In the genomic region with DNA sequence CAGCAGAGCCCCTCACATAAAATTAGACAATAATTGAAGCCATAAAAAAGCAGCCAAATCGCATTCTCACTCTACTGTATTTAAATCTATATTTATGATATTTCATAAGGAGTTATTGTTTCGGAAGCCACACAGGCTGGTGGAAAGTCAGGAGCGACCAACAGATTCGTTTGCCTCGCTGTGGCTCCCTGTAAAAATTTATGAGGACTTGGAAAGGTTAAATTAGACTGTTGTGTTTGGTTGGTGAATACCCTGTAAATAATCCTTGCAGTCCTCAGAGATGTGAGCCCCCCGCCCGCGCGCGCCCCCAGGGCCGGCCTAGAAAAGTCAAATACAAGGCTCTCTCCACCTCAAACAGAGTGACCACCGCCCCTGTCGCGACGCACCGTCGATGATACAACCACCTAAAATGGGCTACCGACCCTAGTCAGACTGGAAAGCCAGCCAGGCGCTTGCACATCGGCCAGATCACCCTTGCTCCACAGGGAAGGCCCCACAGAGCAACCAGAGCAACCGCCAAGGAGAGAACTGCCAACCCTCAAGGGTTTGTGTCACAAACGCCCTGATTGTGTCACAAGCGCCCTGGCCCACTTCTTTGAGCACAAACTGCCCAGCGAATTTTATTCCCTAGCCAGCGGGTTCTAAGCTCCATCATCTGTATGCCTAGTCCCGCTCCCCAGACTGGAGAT, we compare ENCODE assay signal across 14 mouse cellular contexts. TPM values are rescaled to one million over a fixed set of nuclear protein-coding genes. Genes with fewer than 3 reads are reported as not detected.
DNase-seq lines count a peak whose midpoint lies in the region; ATAC-seq and TF ChIP-seq lines count a peak whose summit lies in the region.
"Had no signal": no experiment of that assay in that cellular context is flagged by ENCODE, and none has a peak within 500 bp of the region (broad histone marks: within the 10 kb centered on the region; RNA-seq: fewer than 3 reads in every experiment).

No protein-coding gene starts in this region.

- no peak for TF ChIP-seq CTCF in C2C12 (IDR thresholded peaks at IDR 0.05; ENCODE audit: control insufficient read depth, insufficient read depth, insufficient read length)

- H3K36me3 ChIP-seq in C2C12 (ENCODE audit: control insufficient read depth, insufficient read depth), result peaks cover 11% of the 10 kb centered on the region
- no peaks in the 10 kb centered on the region for H3K36me3 ChIP-seq in intestine, embryonic 15.5 days
- H3K36me3 ChIP-seq in limb, embryonic 11.5 days (ENCODE audit: control insufficient read depth, insufficient read depth, low read length), result no peaks in the 10 kb centered on the region; the same call in none of the 2 replicates

- H3K4me2 ChIP-seq in intestine, embryonic 15.5 days (replicated peaks), result peak overlapping the region; percentile 50
- H3K4me2 ChIP-seq in limb, embryonic 11.5 days (ENCODE audit: low read depth, severe bottlenecking), result peak overlapping the region; percentile 89
- H3K4me2 ChIP-seq: heart, embryonic 11.5 days had no signal

- H3ac ChIP-seq in C2C12 (ENCODE audit: control insufficient read depth, insufficient read length, low read depth), result peak overlapping the region; percentile 44

- 4% methylated on average over 26 of the region's 26 CpGs for WGBS in intestine, embryonic 15.5 days
- under 1% methylated on average over 26 of the region's 26 CpGs for WGBS in limb, embryonic 11.5 days

- intact Hi-C loops in heart, postnatal 10 days (cut with DNase I), result no loop called here

- H3K9ac ChIP-seq in intestine, embryonic 15.5 days, result no peak overlapping the region
- H3K9ac ChIP-seq in limb, embryonic 11.5 days (ENCODE audit: low read length), result peak overlapping the region; percentile 98

- H3K4me3 ChIP-seq in C2C12 (ENCODE audit: insufficient read depth, poor library complexity, severe bottlenecking), result peak overlapping the region; percentile 76
- H3K4me3 ChIP-seq in intestine, embryonic 15.5 days (replicated peaks), result peak overlapping the region; percentile 6; the same call in 1 of the 2 replicates
- H3K4me3 ChIP-seq in limb, embryonic 11.5 days (ENCODE audit: low read depth, low read length), result peak overlapping the region; percentile 87

- no peaks in the 10 kb centered on the region for H3K27me3 ChIP-seq in C2C12 (ENCODE audit: control insufficient read depth, insufficient read depth, insufficient read length)
- peaks cover 90% of the 10 kb centered on the region for H3K27me3 ChIP-seq in intestine, embryonic 15.5 days (replicated peaks)
- no peaks in the 10 kb centered on the region for H3K27me3 ChIP-seq in limb, embryonic 11.5 days (ENCODE audit: control insufficient read depth, insufficient read depth, low read length)

- H3K4me1 ChIP-seq in intestine, embryonic 15.5 days (replicated peaks), result 0 out of 2 replicates have a peak, but pooled peaks cover 7% of the 10 kb centered on the region
- peaks cover 4% of the 10 kb centered on the region; the same call in 1 of the 2 replicates for H3K4me1 ChIP-seq in limb, embryonic 11.5 days (ENCODE audit: control insufficient read depth, insufficient read depth, low read length)

- H3K27ac ChIP-seq in intestine, embryonic 15.5 days, result peak overlapping the region; percentile 32; the same call in 1 of the 2 replicates
- peak overlapping the region; percentile 98 for H3K27ac ChIP-seq in limb, embryonic 11.5 days (replicated peaks; ENCODE audit: low read depth, low read length)
- H3K27ac ChIP-seq: hindbrain, postnatal 0 days had no signal

- peaks cover 75% of the 10 kb centered on the region for H3K79me3 ChIP-seq in C2C12 (ENCODE audit: low read depth)

- no peaks in the 10 kb centered on the region for H3K9me3 ChIP-seq in intestine, embryonic 15.5 days
- no peaks in the 10 kb centered on the region for H3K9me3 ChIP-seq in limb, embryonic 11.5 days (ENCODE audit: control insufficient read depth, low read length)

- no peak for ATAC-seq in intestine, embryonic 15.5 days
- peak; percentile 15 for ATAC-seq in limb, embryonic 11.5 days (ENCODE audit: insufficient number of reproducible peaks, low FRiP score, low TSS enrichment, low read depth)
- ATAC-seq: CD4-positive, CD25-positive, alpha-beta regulatory T cell, adult 4 months; hindbrain, postnatal 0 days had no signal

- DNase-seq in heart, postnatal 10 days, result peak; percentile 23 to 24
- DNase-seq in heart, adult 9 months (ENCODE audit: low spot score in 2 of 2), result no peak
- no peak for DNase-seq in limb, embryonic 11.5 days (ENCODE audit: low spot score)
- DNase-seq in cerebellum, adult 18-20 months, result no peak
- DNase-seq in layer of hippocampus, adult 11-12 months (ENCODE audit: low spot score), result no peak
- no peak for DNase-seq in frontal cortex, postnatal 36 days (ENCODE audit: low spot score in 2 of 2)

- peaks cover 98% of the 10 kb centered on the region for H3K79me2 ChIP-seq in C2C12 (ENCODE audit: control insufficient read depth, insufficient read depth)

TF ChIP-seq in C2C12, 6 proteins besides CTCF, POLR2A, EP300 and RAD21:
- no peak for TF ChIP-seq MAX (IDR thresholded peaks at IDR 0.05)
- TF ChIP-seq MYOG (IDR thresholded peaks at IDR 0.05; ENCODE audit: control insufficient read depth, extremely low read depth, insufficient read length), result no peak
- TF ChIP-seq MYOD1 (IDR thresholded peaks at IDR 0.05; ENCODE audit: control insufficient read depth, insufficient read length, low read depth), result no peak
- TF ChIP-seq FOSL1 (IDR thresholded peaks at IDR 0.05; ENCODE audit: insufficient read depth, low read length, poor library complexity, severe bottlenecking), result no peak

RNA-seq across cellular contexts. Expression of a gene that starts 4.2 kb away (rescaled TPM):
- total RNA-seq in heart, postnatal 10 days (2021), result not detected
- 19.3 TPM for polyA plus RNA-seq in C2C12 (2012; fragmentation: generic; extraction: Trizol)
- 5.3 and 6.3 TPM in 2 replicates for polyA plus RNA-seq in intestine, embryonic 15.5 days (2015; fragmentation: Nextera tagmentation; extraction: Ambion mirVana)
- 86.7 and 90.5 TPM in 2 replicates for polyA plus RNA-seq in limb, embryonic 11.5 days (2014; fragmentation: Nextera tagmentation; extraction: Ambion mirVana)
- total RNA-seq: left cerebral cortex, adult 8-10 months had no signal
- polyA plus RNA-seq: hindbrain, postnatal 0 days had no signal

RNA-seq across cellular contexts. Expression of a gene that starts 5.1 kb away (rescaled TPM):
- total RNA-seq in heart, postnatal 10 days (2021), result under 1 TPM; 0.40 to 0.41 TPM
- polyA plus RNA-seq in C2C12 (2012; fragmentation: generic; extraction: Trizol), result 7.5 TPM
- 7.5 and 9.4 TPM in 2 replicates for polyA plus RNA-seq in intestine, embryonic 15.5 days (2015; fragmentation: Nextera tagmentation; extraction: Ambion mirVana)
- 14.7 and 16.2 TPM in 2 replicates for polyA plus RNA-seq in limb, embryonic 11.5 days (2014; fragmentation: Nextera tagmentation; extraction: Ambion mirVana)
- total RNA-seq: left cerebral cortex, adult 8-10 months had no signal
- polyA plus RNA-seq: CD4-positive, CD25-positive, alpha-beta regulatory T cell, adult 4 months had no signal

RNA-seq across cellular contexts. Expression of a gene that starts 13.6 kb away (rescaled TPM):
- total RNA-seq in heart, postnatal 10 days (2021), result not detected
- 0.75 TPM for polyA plus RNA-seq in C2C12 (2012; fragmentation: generic; extraction: Trizol)
- polyA plus RNA-seq in intestine, embryonic 15.5 days (2015; fragmentation: Nextera tagmentation; extraction: Ambion mirVana), result not detected in 2 replicates
- 1.1 and 1.3 TPM in 2 replicates for polyA plus RNA-seq in limb, embryonic 11.5 days (2014; fragmentation: Nextera tagmentation; extraction: Ambion mirVana)
- total RNA-seq: left cerebral cortex, adult 8-10 months had no signal
- polyA plus RNA-seq: CD4-positive, CD25-positive, alpha-beta regulatory T cell, adult 4 months; heart, embryonic 11.5 days; hindbrain, postnatal 0 days; lung, embryonic 16.5 days; stomach, embryonic 14.5 days had no signal

RNA-seq across cellular contexts. Expression of a gene that starts 13.6 kb away (rescaled TPM):
- total RNA-seq in heart, postnatal 10 days (2021), result 1 to 10 TPM; 1.5 TPM
- 0.67 TPM for polyA plus RNA-seq in C2C12 (2012; fragmentation: generic; extraction: Trizol)
- polyA plus RNA-seq in intestine, embryonic 15.5 days (2015; fragmentation: Nextera tagmentation; extraction: Ambion mirVana), result 5.8 and 6.2 TPM in 2 replicates
- polyA plus RNA-seq in limb, embryonic 11.5 days (2014; fragmentation: Nextera tagmentation; extraction: Ambion mirVana), result 5.6 and 6.2 TPM in 2 replicates
- total RNA-seq: left cerebral cortex, adult 8-10 months had no signal

RNA-seq across cellular contexts. Expression of a gene that starts 13.9 kb away (rescaled TPM):
- total RNA-seq in heart, postnatal 10 days (2021), result not detected
- polyA plus RNA-seq in C2C12 (2012; fragmentation: generic; extraction: Trizol), result 19.8 TPM
- 11.4 and 20.2 TPM in 2 replicates for polyA plus RNA-seq in intestine, embryonic 15.5 days (2015; fragmentation: Nextera tagmentation; extraction: Ambion mirVana)
- polyA plus RNA-seq in limb, embryonic 11.5 days (2014; fragmentation: Nextera tagmentation; extraction: Ambion mirVana), result 274 and 278 TPM in 2 replicates
- total RNA-seq: hindbrain, postnatal 0 days; left cerebral cortex, adult 8-10 months had no signal
- polyA plus RNA-seq: CD4-positive, CD25-positive, alpha-beta regulatory T cell, adult 4 months; hindbrain, postnatal 0 days; lung, embryonic 16.5 days; stomach, embryonic 14.5 days had no signal

Comparison
In these comparisons a context has a peak if more than half of its experiments do, and no peak if none do; other contexts are left out.
1. DNase-seq: peak in heart, postnatal 10 days (2 of 2); none in heart, adult 9 months (0 of 2), limb, embryonic 11.5 days (single experiment), cerebellum, adult 18-20 months (0 of 2), layer of hippocampus, adult 11-12 months (single experiment) and frontal cortex, postnatal 36 days (0 of 2).
2. H3K4me3 ChIP-seq: peak in every context shown above with its lines; median percentile 87 in limb, embryonic 11.5 days; 76 in C2C12; 6 in intestine, embryonic 15.5 days.